Mouse (Mus musculus) olfactory bulb, adult 2 months (tissue): ENCODE measurements around the gene Rab26.

ENCODE experiments used
- CTCF ChIP-seq: fragments of 200-500 bp; IDR thresholded peaks from 2 replicates; pipeline ENCODE4 v1.5.1; 2012; ENCODE audit warnings: low read depth, mild to moderate bottlenecking, low read length, moderate library complexity; ENCODE audit not compliant: insufficient read depth
- POLR2A ChIP-seq: fragments of 200-500 bp; IDR thresholded peaks from 2 replicates; pipeline ENCODE4 v1.6.1; 2012; ENCODE audit warnings: mild to moderate bottlenecking, low read depth, low read length, moderate library complexity; ENCODE audit not compliant: insufficient read depth

DNA sequence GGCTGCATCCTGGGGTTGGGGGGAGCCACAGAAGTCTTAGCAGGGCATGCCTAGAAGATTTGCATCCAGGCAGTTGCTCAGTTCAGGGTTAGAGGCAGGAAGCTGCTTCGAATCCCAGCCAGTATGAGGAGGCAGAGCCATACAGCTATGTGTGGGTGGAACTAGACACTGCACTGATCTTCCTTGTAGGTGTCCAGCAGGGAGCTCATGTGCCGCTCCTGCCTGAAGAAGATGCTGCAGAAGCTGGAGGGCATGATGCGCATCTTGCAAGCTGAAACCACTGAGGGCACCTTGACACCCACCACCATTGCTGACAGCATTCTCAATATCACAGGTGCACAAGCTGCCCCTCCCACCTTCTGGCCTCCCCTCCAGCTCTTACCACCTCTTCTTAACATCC lies 45.5 kb upstream of the Rab26 start:
- TF ChIP-seq CTCF (no peak), POLR2A (no peak)
